Mouse (Mus musculus) kidney, adult 10 weeks (tissue): ENCODE measurements around the gene Chmp3. TPM values are rescaled to one million over a fixed set of nuclear protein-coding genes. Genes with fewer than 3 reads are reported as not detected.

ENCODE experiments used
- polyA plus RNA-seq: library from polyadenylated mRNA; stranded (reverse); fragments of 350-450 nt; fragmentation: Illumina TruSeq; extraction: RNeasy Lipid Tissue Mini Kit (QIAGEN cat#74804); gene quantifications from one replicate; pipeline ENCODE4 v1.2.3, GENCODE M21; 2014; ENCODE audit warnings: low read depth, low replicate concordance

Gene Chmp3
- 160 TPM for polyA plus RNA-seq

GRCm38 (mm10) chr6:71543686-71544499 is at the start of gene Chmp3:
Gene Chmp3, plus strand, starts transcription at chr6:71543797.

Other genes starting within 250 kb of the Chmp3 start
- gene Smyd1, start 221.6 kb upstream of the Chmp3 start, polyA plus RNA-seq, result 0.93 TPM
- gene Cd8b1, start 221.0 kb upstream of the Chmp3 start, polyA plus RNA-seq, result not detected
- 0.97 TPM for gene Cd8a, start 170.4 kb upstream of the Chmp3 start, polyA plus RNA-seq
- gene Rmnd5a, start 103.2 kb upstream of the Chmp3 start, polyA plus RNA-seq, result 182 TPM
- gene Rnf103, start 49.9 kb upstream of the Chmp3 start, polyA plus RNA-seq, result 101 TPM
- 41.2 TPM for gene Kdm3a, start 89.2 kb downstream of the Chmp3 start, polyA plus RNA-seq
- 0.28 TPM for gene Reep1, start 163.8 kb downstream of the Chmp3 start, polyA plus RNA-seq